Mouse (Mus musculus) liver, embryonic 13.5 days (tissue): ENCODE measurements around the gene Stag1. TPM values are rescaled to one million over a fixed set of nuclear protein-coding genes. Genes with fewer than 3 reads are reported as not detected.

Experiments used
- ATAC-seq: fragments of 200-750 bp; cut with Nextera tagmentation; 2 replicates; pipeline ENCODE4 v1.8.0; 2017; ENCODE audit warnings: low read depth, mild to moderate bottlenecking, moderate number of reproducible peaks, moderate library complexity
- DNase-seq: peaks from one replicate; pipeline ENCODE4 v3.0.0; 2022
- H3K27ac ChIP-seq: fragments of 300-500 bp; sonication (generic); 2 replicates; pipeline ENCODE4 v1.5.1; 2015; ENCODE audit warnings: moderate library complexity, mild to moderate bottlenecking, inconsistent platforms
- H3K27me3 ChIP-seq: fragments of 300-500 bp; sonication (generic); 2 replicates; pipeline ENCODE4 v1.6.1; 2015; ENCODE audit warnings: mild to moderate bottlenecking, inconsistent platforms
- H3K36me3 ChIP-seq: fragments of 300-500 bp; sonication (generic); 2 replicates; pipeline ENCODE4 v1.6.1; 2015; ENCODE audit warnings: mild to moderate bottlenecking, inconsistent platforms
- H3K4me1 ChIP-seq: fragments of 300-500 bp; sonication (generic); replicated peaks from 2 replicates; pipeline ENCODE4 v1.6.1; 2015; ENCODE audit warnings: inconsistent platforms
- H3K4me2 ChIP-seq: fragments of 300-500 bp; sonication (generic); 2 replicates; pipeline ENCODE4 v1.6.1; 2015; ENCODE audit warnings: inconsistent platforms, mild to moderate bottlenecking, moderate library complexity
- H3K4me3 ChIP-seq: fragments of 300-500 bp; sonication (generic); replicated peaks from 2 replicates; pipeline ENCODE4 v1.5.1; 2015; ENCODE audit warnings: mild to moderate bottlenecking, inconsistent platforms
- H3K9ac ChIP-seq: fragments of 300-500 bp; sonication (generic); 2 replicates; pipeline ENCODE4 v1.6.1; 2015; ENCODE audit warnings: mild to moderate bottlenecking, inconsistent platforms
- H3K9me3 ChIP-seq: fragments of 300-500 bp; sonication (generic); replicated peaks from 2 replicates; pipeline ENCODE4 v1.6.1; 2016; ENCODE audit warnings: inconsistent platforms
- WGBS: fragments of 180-500 bp; shearing (Covaris S2); methylation state at CpG from one replicate; pipeline ENCODE4 v1.1.7; 2015; ENCODE audit not compliant: insufficient replicate concordance; 5-methylcytosine and 5-hydroxymethylcytosine counted together
- polyA plus RNA-seq: library from polyadenylated mRNA; unstranded; fragments of >200 nt; fragmentation: Nextera tagmentation; extraction: Ambion mirVana; gene quantifications from 2 replicates; pipeline ENCODE4 v1.2.1, GENCODE M21; 2015

Gene Stag1
- polyA plus RNA-seq, 1 experiment from 2014 or later = 20.0 TPM

GRCm38 (mm10) chr9:101002841-101003240 is 405.2 kb downstream of the Stag1 start:
- WGBS = 78% methylated on average over 8 of the region's 8 CpGs
- no peak overlapping the region for H3K27ac ChIP-seq

GRCm38 (mm10) chr9:101003302-101003701 is 405.7 kb downstream of the Stag1 start:
- H3K4me2 ChIP-seq = no peak overlapping the region
- ATAC-seq (no peak), DNase-seq (no peak)
- H3K27me3 ChIP-seq = no peaks in the 10 kb centered on the region
- H3K27ac ChIP-seq = no peak overlapping the region
- no peaks in the 10 kb centered on the region for H3K4me1 ChIP-seq
- peaks cover 11% of the 10 kb centered on the region; the same call in 1 of the 2 replicates for H3K36me3 ChIP-seq
- H3K9me3 ChIP-seq = no peaks in the 10 kb centered on the region
- no peak overlapping the region for H3K9ac ChIP-seq
- WGBS = 77% methylated on average over 5 of the region's 5 CpGs
- H3K4me3 ChIP-seq = no peak overlapping the region

More at GRCm38 (mm10) chr9:101002841-101003240, 405.2 kb downstream of the Stag1 start:
- no peak overlapping the region for H3K9ac ChIP-seq
- DNase-seq (no peak), ATAC-seq (no peak)
- H3K4me1 ChIP-seq = no peaks in the 10 kb centered on the region
- no peaks in the 10 kb centered on the region for H3K9me3 ChIP-seq
- no peak overlapping the region for H3K4me2 ChIP-seq
- no peaks in the 10 kb centered on the region for H3K27me3 ChIP-seq
- peaks cover 13% of the 10 kb centered on the region; the same call in 1 of the 2 replicates for H3K36me3 ChIP-seq
- no peak overlapping the region for H3K4me3 ChIP-seq

- WGBS = 69% methylated on average over 4 of the region's 4 CpGs
- Histone ChIP-seq H3K4me2 (no peak overlapping the region), H3K9me3 (no peaks in the 10 kb centered on the region), H3K27me3 (no peaks in the 10 kb centered on the region), H3K4me1 (no peaks in the 10 kb centered on the region), H3K9ac (no peak overlapping the region), H3K36me3 (peaks cover 7% of the 10 kb centered on the region; the same call in 1 of the 2 replicates), H3K4me3 (no peak overlapping the region), H3K27ac (no peak overlapping the region)
- no peak for DNase-seq
- ATAC-seq = no peak
These were observed 408.3 kb downstream of the Stag1 start for GRCm38 (mm10) chr9:101005866-101006265.

Other genes with a start within 250 kb of the Stag1 start
- gene Il20rb, start 111.0 kb upstream of the Stag1 start, polyA plus RNA-seq = 0.37 and 0.58 TPM in 2 replicates
- 24.8 and 32.3 TPM in 2 replicates for gene Nck1, start 51.7 kb upstream of the Stag1 start, polyA plus RNA-seq
- gene Slc35g2, start 26.7 kb upstream of the Stag1 start, polyA plus RNA-seq = 0.91 and 1.4 TPM in 2 replicates